Mouse (Mus musculus): ENCODE results near the gene Csmd2. TPM values are rescaled to one million over a fixed set of nuclear protein-coding genes. Genes with fewer than 3 reads are reported as not detected.

The Csmd2 gene
- total RNA-seq, 2 experiments from 2014 or later: 0.23 to 0.25 TPM

- DNase-seq: no peak
Measured at GRCm38 (mm10) chr4:128141161-128142101, 153.8 kb downstream of the Csmd2 start.

DNA sequence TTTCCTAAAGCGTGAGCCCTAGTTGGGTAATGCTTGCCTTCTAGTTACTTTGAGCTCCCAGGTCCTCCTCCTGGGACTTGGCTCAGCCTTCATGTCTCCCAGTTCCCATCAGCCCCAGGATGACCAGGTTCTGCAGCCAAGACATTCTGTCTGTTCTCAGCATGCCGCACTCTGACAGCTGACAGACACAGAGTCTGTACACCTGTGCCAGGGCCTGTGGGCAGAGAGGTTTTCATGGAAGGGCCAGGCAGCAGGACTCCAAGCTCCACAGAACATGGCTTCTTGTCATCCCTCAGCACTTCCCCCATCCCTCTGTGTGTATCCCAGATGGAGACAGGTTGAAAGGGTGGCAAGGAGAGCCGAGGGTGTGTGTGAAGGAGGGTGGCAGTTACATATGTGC is 154.6 kb downstream of the Csmd2 start:
- no peak for DNase-seq

- DNase-seq: no peak
Measured at GRCm38 (mm10) chr4:128143147-128143546, 155.5 kb downstream of the Csmd2 start.

DNA sequence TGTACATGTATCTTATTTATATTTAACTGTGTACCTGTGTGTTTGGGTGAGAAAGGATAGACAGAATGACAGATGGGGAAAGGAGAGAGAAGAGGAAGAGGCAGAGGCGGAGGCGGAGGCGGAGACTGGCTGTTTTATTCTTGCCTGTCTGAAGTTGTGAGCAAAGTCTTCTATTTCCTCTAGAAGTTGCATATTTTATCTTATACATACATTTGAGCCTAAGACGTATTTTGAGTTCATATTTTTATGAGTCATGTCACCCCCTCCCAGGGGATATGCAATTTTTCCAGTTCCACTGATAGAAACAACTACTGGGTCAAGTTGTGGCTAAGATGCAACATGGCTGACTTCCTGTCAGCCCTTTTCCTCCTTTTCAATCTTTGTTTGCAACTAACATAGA is 161.9 kb downstream of the Csmd2 start:
- DNase-seq: no peak

- DNase-seq: no peak
Measured at GRCm38 (mm10) chr4:128152066-128152465, 164.4 kb downstream of the Csmd2 start.

DNA sequence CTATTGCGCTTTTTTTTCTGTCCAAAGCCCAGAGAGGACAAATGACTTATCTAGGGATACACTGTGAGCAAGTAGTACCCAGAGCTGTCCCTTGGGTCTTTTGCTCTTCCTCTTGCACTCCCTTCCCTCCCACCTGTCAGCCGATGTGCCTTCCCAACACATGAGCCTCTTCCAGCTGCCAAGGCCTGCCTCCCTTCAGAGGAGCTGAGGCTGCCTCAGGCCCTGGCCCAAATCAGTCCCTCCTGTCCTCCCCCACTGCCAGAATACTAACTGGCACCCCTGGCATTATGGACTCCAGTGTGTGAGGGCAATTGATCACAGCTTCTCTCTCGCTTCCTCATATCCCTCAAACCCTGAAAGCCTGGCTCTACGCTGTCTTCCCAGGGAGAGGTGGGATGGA is 165.5 kb downstream of the Csmd2 start:
- DNase-seq: no peak

DNA sequence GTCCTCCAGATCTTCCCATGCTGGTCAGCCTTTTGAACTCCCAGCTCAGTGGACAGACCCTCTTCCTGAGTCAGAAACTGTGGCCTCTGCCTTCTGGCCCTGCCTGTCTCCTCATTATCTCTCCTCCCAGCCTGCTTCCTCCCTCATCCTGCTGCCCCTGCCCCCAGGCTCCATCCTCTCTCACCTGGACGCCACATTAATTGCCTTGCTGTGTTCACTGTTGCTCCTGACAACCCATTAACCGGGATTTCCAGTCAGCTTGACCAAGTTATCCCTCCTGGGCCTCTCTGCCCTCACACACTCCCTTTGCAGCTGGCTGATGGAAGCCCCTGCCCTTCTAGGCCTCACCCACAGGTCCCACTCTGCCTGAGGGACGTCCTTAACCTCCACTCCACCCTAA is 167.6 kb downstream of the Csmd2 start:
- DNase-seq: no peak

GRCm38 (mm10) chr4:128160656-128161055 is 173.0 kb downstream of the Csmd2 start:
- no peak for DNase-seq

DNA sequence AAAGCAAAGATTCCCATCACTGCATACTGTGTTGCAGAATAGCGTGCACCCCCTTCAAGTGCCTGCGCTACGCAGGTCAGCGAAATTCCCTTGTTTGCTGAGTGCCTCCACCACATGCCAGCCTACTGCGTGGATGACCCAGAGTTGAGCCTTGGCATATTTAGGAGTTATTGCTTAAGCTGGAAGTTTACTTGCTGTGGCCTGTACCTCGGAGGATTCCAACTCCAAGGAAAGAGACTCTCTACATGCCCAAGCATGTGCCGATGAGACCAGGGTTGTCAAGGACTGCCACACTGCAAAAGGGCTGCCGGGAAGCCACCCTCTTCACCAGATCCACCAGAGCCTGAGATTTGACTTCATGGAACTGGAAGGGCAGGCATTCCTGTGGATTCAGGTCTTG is 182.5 kb downstream of the Csmd2 start:
- no peak for DNase-seq

DNA sequence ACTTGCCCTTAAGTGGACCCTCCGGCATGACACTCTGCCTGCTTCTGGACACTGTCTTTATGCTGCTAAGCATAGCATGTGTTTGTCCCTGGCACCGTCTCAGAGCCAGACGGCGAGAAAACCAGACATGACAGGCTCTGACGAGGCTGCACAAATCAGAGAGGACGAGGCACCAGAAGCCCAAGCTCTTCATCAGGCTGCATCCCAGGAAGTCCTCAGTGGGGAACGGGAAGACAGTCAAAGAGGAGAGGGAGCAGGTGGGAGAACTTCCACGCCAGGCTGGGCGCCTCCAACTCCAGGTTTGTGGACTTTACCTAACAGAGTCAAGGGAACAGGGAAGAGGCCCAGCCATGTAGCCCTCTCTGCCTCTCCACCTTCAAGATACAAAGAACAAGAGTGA is 183.6 kb downstream of the Csmd2 start:
- no peak for DNase-seq

DNA sequence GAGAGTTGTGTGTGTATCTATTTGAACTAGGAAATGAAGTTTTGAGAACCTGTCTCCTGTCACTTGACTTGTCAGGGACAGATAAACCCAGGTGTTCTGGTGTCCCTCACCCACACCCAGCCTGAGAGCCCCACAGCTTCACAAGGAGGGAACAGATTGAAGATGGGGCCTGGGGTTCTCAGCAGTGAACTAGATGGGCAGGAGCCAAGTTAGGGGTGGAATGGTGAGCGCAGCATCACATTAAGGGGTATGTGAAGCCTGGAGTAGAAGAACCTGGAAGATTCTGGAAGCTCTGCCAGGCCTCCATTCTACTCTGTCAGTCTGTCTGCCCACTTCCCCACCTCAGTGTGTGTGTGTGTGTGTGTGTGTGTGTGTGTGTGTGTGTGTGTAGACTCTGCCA is 184.0 kb downstream of the Csmd2 start:
- no peak for DNase-seq

DNA sequence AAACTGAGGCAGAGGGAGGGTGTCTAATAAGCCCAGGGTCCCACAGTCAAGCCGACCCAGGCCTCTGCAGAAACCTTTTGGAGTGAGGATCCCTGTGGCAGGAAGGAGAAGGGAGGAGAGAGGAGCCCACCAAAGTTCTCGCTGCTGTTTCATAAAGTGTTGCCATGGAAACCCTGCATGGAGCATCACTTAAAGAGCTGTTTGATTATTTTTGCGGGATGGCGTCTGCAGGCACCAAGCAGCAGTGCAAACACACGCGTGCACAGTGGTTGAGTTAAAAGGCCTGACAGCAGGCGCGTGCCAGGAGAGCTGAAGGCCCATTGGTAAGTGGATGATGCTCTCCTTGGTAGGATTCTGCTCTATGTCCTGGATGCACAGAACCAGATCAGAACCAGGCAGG is 191.3 kb downstream of the Csmd2 start:
- DNase-seq: no peak

DNA sequence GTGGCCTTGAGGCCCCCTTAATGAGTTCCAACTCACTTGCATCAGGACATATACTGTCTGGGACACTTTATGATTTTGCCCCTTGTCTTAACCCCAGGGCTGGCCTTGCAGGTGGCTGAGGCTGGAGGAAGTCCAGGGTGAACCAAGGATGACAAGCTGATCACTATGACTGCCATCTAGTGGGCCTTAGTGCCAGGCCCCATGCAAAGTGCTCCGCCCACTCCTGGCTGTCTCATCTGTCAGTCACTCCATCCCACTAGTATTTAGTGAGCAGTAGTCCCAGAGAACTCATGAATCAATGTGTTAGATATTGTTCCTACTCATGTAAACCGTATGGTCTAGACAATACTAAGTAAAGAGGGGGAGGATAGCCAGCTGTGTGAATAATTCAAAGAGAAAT is 191.9 kb downstream of the Csmd2 start:
- DNase-seq: no peak

DNA sequence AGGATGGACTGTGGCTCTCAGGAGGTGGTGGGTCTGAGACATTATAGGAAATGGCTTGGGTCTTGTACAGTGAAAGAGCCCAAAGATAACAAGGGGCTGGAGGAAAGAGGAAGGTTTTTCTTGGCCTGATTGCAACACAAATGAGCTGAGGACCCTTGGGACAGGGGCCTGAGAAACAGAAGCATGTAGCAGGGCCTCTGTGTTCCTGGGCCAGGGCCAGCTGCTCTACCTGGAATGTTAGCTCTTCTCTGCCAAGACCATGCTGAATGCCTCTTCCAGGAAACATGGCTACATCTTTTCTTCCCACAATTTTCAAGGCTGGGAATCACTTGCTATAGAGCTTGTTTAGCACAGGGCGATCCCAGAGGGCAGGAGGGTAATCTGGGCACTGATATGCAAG is 197.1 kb downstream of the Csmd2 start:
- no peak for DNase-seq

- DNase-seq: no peak
Measured at GRCm38 (mm10) chr4:128194454-128194853, 206.8 kb downstream of the Csmd2 start.

- DNase-seq: no peak
Measured at GRCm38 (mm10) chr4:128217991-128218595, 230.4 kb downstream of the Csmd2 start.

DNA sequence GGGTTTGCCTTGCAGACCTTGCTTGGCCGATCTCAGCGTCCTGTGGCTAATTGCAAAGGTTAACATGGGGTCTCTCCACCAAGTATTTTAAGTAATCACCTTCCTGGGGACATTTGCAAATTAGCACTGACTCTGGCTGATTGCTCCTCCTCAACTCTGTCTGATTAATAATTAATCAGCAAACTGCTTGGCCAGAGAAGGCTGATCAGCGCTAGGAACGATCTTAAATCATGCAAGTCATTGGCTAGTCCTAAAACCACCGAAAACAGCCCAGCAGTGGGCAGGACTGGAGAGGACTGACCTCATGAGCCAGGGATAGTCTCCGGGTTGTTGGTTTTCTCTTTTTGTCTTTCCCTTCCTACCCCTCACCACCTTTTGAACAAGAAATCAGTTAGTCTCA is 236.8 kb downstream of the Csmd2 start:
- no peak for DNase-seq

- no peak for DNase-seq
Measured at GRCm38 (mm10) chr4:128227377-128228316, 240.0 kb downstream of the Csmd2 start.

GRCm38 (mm10) chr4:128233458-128233857 is 245.8 kb downstream of the Csmd2 start:
- DNase-seq: no peak

DNA sequence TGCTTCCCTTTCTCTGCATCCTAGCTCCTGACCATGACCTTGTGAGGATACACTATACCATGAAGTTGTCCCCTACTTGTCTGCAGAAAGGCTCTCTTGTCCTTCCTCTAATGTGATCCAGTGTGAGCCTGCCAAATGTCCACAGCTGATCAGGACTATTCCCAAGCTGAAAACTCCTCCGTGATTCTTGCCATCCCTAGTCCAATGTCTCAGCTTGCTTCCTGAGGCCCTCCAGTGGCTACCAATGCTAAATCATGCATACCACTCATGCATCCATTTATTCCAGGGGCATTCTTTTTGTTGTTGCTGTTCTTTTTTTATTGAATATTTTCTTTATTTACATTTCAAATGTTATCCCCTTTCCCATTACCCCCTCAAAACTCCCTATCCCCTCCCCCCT is 251.5 kb downstream of the Csmd2 start:
- no peak for DNase-seq

- no peak for DNase-seq
Measured at GRCm38 (mm10) chr4:128241075-128241853, 253.6 kb downstream of the Csmd2 start.

DNA sequence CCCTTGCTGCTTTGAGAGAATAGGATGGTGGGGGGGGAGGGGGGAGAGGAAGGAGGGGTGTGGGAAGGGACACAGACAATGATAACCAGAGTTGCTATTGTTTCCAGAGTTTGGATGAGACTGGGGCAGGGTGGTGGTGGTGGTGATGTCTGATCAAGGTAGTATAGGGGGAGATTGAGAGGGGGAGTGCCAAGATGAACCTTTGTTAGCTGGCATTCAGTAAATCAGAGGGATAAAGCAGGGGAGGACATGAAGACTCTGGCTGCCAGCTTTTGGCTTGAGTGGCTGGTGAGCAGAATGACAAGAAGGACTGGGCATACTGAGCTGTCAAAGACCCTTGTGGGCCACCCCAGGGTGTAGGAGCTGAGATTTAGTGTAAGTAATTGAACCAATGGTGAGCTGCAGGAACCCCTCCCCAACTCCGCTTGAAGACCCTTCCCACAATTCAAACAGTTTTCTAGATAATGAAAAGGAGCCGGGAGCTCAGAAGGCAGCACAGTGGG is 254.2 kb downstream of the Csmd2 start:
- no peak for DNase-seq

Measured in gastrocnemius, postnatal 10 days (tissue).